Mouse (Mus musculus) heart, postnatal 0 days (tissue): ENCODE measurements at regions not wholly inside any gene's neighbourhood (a gene's known extent, or its start where the extent isn't known, plus 50 kb on each side); places are given as distances from the start of the nearest gene placed in this dataset.

Source experiments
- ATAC-seq: fragments of 200-750 bp; cut with Nextera tagmentation; 2 replicates; pipeline ENCODE4 v1.8.0; 2017; ENCODE audit warnings: low read depth, moderate number of reproducible peaks, moderate library complexity; ENCODE audit not compliant: insufficient read depth
- DNase-seq: peaks from one replicate; pipeline ENCODE4 v3.0.0-alpha.2; 2016; ENCODE audit warnings: low spot score
- H3K27ac ChIP-seq: fragments of 300-500 bp; sonication (generic); 2 replicates; pipeline ENCODE4 v1.5.1; 2014; ENCODE audit warnings: low read depth, mild to moderate bottlenecking
- H3K27me3 ChIP-seq: fragments of 300-500 bp; sonication (generic); 2 replicates; pipeline ENCODE4 v1.6.1; 2014; ENCODE audit warnings: low read length, mixed read lengths; ENCODE audit not compliant: control insufficient read depth, insufficient read depth
- H3K36me3 ChIP-seq: fragments of 300-500 bp; sonication (generic); replicated peaks from 2 replicates; pipeline ENCODE4 v1.6.1; 2014; ENCODE audit warnings: low read length, mixed read lengths; ENCODE audit not compliant: control insufficient read depth, insufficient read depth
- H3K4me1 ChIP-seq: fragments of 300-500 bp; sonication (generic); 2 replicates; pipeline ENCODE4 v1.6.1; 2014; ENCODE audit warnings: antibody characterized with exemption; ENCODE audit not compliant: control insufficient read depth, insufficient read depth
- H3K4me2 ChIP-seq: fragments of 300-500 bp; sonication (generic); 2 replicates; pipeline ENCODE4 v1.6.1; 2014; ENCODE audit warnings: low read depth, mild to moderate bottlenecking, low read length, moderate library complexity
- H3K4me3 ChIP-seq: fragments of 300-500 bp; sonication (generic); 2 replicates; pipeline ENCODE4 v1.5.1; 2014; ENCODE audit warnings: low read depth, low read length
- H3K9ac ChIP-seq: fragments of 300-500 bp; sonication (generic); replicated peaks from 2 replicates; pipeline ENCODE4 v1.6.1; 2014; ENCODE audit warnings: low read depth, low read length, mixed read lengths
- H3K9me3 ChIP-seq: fragments of 300-500 bp; sonication (generic); replicated peaks from 2 replicates; pipeline ENCODE4 v1.6.1; 2016; ENCODE audit warnings: low read length; ENCODE audit not compliant: control insufficient read depth
- CTCF ChIP-seq: IDR thresholded peaks from 2 replicates; pipeline ENCODE4 v1.5.1; 2016; ENCODE audit warnings: antibody characterized with exemption, control low read depth, low read depth
- EP300 ChIP-seq: IDR thresholded peaks from 2 replicates; pipeline ENCODE4 v1.6.1; 2016; ENCODE audit warnings: antibody characterized with exemption, low read depth
- WGBS: fragments of 180-500 bp; shearing (Covaris S2); extraction: QIAGEN DNeasy Blood & Tissue Kit; methylation state at CpG from one replicate; pipeline ENCODE4 v1.1.7; 2014; 5-methylcytosine and 5-hydroxymethylcytosine counted together

GRCm38 (mm10) chr5:45000996-45001395 is 201.5 kb upstream of the Ldb2 start:
- no peak overlapping the region for H3K27ac ChIP-seq
- ATAC-seq = no peak

GRCm38 (mm10) chr5:44999032-44999431 is 199.6 kb upstream of the Ldb2 start:
- ATAC-seq (no peak), DNase-seq (no peak)
- H3K27me3 ChIP-seq = no peaks in the 10 kb centered on the region
- H3K9ac ChIP-seq = no peak overlapping the region
- H3K4me3 ChIP-seq = no peak overlapping the region
- no peak for TF ChIP-seq CTCF
- TF ChIP-seq EP300 = no peak
- H3K4me2 ChIP-seq = no peak overlapping the region
- no peaks in the 10 kb centered on the region for H3K9me3 ChIP-seq
- no peak overlapping the region for H3K27ac ChIP-seq
- H3K4me1 ChIP-seq = no peaks in the 10 kb centered on the region
- WGBS = 70% methylated on average over 3 of the region's 3 CpGs
- no peaks in the 10 kb centered on the region for H3K36me3 ChIP-seq

More at GRCm38 (mm10) chr5:45000996-45001395, 201.5 kb upstream of the Ldb2 start:
- H3K4me3 ChIP-seq = no peak overlapping the region
- H3K27me3 ChIP-seq = no peaks in the 10 kb centered on the region
- DNase-seq = no peak
- H3K9ac ChIP-seq = no peak overlapping the region
- no peaks in the 10 kb centered on the region for H3K36me3 ChIP-seq
- TF ChIP-seq CTCF (no peak), EP300 (no peak)
- no peaks in the 10 kb centered on the region for H3K4me1 ChIP-seq
- no peak overlapping the region for H3K4me2 ChIP-seq
- no peaks in the 10 kb centered on the region for H3K9me3 ChIP-seq

DNA sequence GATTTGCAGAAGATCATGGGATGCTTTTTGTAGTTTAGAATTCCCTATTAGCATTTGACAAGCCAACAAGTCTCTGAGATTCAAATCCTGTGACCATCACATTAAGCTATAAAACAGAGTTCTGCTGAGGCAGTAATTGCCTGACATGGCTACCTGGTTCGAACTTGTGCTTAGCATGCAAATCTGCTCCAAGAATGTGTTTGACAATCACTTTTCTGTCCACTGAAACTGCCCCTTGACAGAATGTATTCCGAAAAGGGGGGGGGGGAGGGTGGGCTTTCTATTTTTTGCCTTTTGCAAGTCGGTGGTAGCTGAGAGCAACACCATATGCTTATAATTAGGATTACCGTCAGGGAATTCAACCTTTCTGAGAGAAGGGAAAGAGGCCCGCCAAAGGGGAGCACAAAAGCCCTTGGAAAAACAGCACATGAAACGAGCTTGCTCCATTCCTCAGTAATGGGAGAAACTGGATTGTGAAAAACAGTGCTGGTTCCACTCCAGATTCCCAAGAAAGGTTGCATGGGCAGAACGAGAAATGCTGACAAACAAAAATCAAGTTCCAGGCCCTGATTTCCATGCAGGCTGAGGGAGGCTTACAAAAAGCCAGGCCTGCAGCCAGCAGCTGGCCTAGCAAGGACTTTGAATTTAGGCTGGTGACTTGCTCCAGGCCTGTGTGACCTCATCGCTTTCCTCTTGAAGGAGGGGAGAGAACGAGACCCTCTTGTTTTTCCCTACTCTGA is 176.1 kb upstream of the Ldb2 start:
- ATAC-seq = no peak
- DNase-seq = no peak
- Histone ChIP-seq H3K4me1 (no peaks in the 10 kb centered on the region), H3K4me2 (no peak overlapping the region), H3K9me3 (no peaks in the 10 kb centered on the region), H3K27me3 (no peaks in the 10 kb centered on the region), H3K27ac (no peak overlapping the region), H3K36me3 (no peaks in the 10 kb centered on the region), H3K4me3 (no peak overlapping the region), H3K9ac (no peak overlapping the region)
- no peak for TF ChIP-seq EP300
- no peak for TF ChIP-seq CTCF
- 30% methylated on average over 9 of the region's 9 CpGs for WGBS

DNA sequence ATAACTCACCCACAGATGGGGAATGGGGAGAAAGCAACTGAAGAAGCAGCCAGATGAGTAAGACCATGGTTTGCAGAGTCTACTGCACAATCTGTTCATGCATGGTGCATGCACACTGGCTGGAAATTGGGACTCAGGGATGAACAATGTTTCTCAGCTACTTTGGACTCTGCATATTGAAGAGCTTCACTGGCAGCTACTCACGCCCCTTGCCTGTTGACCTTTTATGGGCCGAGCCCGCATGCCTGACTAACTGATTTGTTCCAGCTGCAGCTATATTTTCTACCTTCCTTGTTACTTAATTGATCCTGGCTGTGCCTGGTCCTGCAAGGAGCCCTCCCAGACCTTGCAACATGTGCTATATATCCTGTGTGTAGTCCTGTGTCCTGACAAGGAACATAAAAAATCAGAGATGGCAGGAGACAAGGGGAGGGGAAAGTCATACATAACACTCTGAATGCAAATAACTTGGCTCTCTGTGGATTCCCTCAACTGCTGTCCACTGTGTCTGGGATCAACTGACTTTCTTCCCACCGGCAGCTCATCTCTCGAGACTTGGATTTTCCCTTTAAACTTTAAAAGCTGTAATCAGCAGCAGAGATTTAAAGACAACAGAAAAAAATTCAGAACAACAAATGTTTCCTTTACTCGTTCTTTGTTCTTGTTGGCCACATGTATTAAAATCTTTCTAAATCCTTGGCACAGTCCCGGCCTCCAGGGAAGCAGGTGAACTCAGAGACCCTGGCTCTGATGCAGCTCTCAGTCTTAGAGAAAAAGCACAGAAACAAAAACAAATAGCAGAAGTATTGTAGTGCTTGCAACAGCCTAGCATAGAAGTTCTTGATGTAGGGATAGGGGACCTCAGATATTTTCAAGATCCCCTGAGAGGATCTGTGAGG is 143.8 kb upstream of the Ldb2 start:
- no peak for ATAC-seq
- H3K27me3 ChIP-seq = no peaks in the 10 kb centered on the region
- DNase-seq = no peak
- no peaks in the 10 kb centered on the region for H3K36me3 ChIP-seq
- H3K27ac ChIP-seq = no peak overlapping the region
- TF ChIP-seq EP300 (no peak), CTCF (no peak)
- no peak overlapping the region for H3K4me2 ChIP-seq
- H3K9me3 ChIP-seq = no peaks in the 10 kb centered on the region
- WGBS = 46% methylated on average over 7 of the region's 7 CpGs
- no peak overlapping the region for H3K9ac ChIP-seq
- H3K4me1 ChIP-seq = no peaks in the 10 kb centered on the region
- no peak overlapping the region for H3K4me3 ChIP-seq

DNA sequence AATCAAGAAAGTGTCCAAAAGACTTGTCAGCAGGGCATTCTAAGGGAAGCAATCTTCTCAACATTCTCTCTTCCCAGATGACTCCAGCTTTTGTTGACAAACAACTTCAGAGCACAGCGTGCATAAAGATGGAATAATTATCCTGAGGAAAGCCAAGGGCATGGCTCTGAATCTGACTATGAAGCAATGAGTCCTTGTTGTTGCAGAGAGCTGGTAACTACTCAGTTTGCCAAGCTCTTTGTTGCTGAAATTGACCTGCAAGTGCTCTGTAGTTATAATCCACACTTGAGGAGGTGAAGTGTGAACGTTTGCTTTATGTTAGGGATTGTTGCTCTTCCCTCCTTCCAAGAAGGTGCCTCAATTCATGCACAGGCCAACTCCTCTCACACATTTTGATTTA is 143.1 kb upstream of the Ldb2 start:
- DNase-seq (no peak), ATAC-seq (no peak)
- Histone ChIP-seq H3K27ac (no peak overlapping the region), H3K4me2 (no peak overlapping the region), H3K9me3 (no peaks in the 10 kb centered on the region), H3K27me3 (no peaks in the 10 kb centered on the region), H3K36me3 (no peaks in the 10 kb centered on the region), H3K4me1 (no peaks in the 10 kb centered on the region), H3K4me3 (no peak overlapping the region), H3K9ac (no peak overlapping the region)
- no peak for TF ChIP-seq CTCF
- TF ChIP-seq EP300 = no peak
- 56% methylated on average over 2 of the region's 2 CpGs for WGBS
